Mouse (Mus musculus): ENCODE measurements around the gene Pak1ip1.

Pak1ip1 gene

GRCm38 (mm10) chr13:41006244-41006643 lies 5.4 kb downstream of the Pak1ip1 start:
- DNase-seq (ENCODE audit: low spot score), result no peak

DNA sequence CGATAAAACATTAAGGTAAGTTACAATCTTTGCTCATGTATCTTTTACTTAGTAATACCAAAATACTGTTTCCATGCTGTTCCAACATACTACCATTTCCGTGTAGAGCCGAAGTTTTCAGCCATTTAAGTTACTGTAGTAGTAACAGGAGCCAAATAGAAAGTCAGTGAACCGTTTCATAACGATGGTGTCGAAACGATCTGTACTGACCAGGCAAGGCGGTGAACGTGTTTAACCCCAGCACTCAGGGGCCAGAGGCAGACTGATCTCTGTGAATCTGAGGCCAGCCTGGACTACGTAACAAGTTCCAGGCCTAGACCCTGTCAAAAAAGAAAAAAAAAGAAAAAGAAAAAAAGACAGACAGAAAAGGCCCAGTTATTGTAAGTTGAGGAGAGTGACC lies 7.4 kb downstream of the Pak1ip1 start:
- DNase-seq (ENCODE audit: low spot score), result no peak

- DNase-seq (ENCODE audit: low spot score), result no peak
Measured at GRCm38 (mm10) chr13:41008946-41009345, 8.1 kb downstream of the Pak1ip1 start.

- peak; percentile 91 for DNase-seq (ENCODE audit: low spot score)
Measured at GRCm38 (mm10) chr13:41015829-41016634, 15.2 kb downstream of the Pak1ip1 start, which contains the start of gene Tmem14c. Tmem14c (plus strand) TSS chr13:41016292.

DNA sequence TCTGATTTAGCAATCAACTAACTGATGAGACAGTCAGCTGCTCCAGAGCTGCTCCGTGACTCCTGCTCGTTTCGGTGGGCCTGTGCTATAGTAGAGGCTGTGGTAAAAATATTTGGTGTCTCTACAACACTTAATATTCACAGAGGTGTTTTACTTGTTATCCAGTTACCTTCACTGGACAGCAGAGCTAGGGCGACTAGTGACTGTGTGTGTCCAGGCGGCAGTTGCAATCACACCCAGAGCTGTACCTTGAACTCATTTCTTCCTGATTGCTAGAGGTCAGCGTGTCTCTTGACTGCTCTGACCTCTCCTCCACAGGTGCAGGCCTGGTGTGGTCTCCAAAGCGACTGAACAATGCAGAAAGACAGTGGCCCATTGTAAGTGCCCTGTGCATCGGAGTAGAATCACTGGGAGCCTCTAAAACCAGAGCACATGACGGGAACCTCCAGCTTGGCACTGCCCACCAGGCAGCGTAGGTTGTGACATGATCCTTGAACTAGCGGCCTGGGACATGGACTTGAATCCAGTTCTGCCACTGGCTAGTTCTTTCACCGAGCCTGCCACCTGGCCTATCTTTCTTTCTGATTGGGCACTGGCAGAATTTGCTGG lies 16.1 kb downstream of the Pak1ip1 start:
- DNase-seq (ENCODE audit: low spot score), result no peak

- no peak for DNase-seq (ENCODE audit: low spot score)
Measured at GRCm38 (mm10) chr13:41017832-41018231, 17.0 kb downstream of the Pak1ip1 start.

DNA sequence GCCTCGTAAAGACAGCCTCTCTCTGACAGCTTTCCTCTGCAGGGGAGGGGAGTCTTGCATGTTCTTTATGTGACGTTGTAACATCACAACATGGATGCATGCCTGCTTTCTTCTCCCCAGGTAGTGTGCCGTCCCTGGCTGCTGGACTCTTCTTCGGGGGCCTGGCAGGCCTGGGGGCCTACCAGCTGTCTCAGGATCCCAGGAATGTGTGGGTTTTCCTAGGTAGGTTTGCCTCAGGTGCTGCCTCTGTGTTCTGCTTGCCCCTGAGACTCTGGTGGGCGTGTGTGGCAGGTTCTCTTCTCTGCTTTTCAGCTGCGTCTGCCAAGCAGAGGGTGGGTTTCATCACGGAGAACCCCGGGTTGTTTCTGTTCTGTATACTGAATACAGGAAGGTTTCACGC lies 17.4 kb downstream of the Pak1ip1 start:
- no peak for DNase-seq (ENCODE audit: low spot score)

DNA sequence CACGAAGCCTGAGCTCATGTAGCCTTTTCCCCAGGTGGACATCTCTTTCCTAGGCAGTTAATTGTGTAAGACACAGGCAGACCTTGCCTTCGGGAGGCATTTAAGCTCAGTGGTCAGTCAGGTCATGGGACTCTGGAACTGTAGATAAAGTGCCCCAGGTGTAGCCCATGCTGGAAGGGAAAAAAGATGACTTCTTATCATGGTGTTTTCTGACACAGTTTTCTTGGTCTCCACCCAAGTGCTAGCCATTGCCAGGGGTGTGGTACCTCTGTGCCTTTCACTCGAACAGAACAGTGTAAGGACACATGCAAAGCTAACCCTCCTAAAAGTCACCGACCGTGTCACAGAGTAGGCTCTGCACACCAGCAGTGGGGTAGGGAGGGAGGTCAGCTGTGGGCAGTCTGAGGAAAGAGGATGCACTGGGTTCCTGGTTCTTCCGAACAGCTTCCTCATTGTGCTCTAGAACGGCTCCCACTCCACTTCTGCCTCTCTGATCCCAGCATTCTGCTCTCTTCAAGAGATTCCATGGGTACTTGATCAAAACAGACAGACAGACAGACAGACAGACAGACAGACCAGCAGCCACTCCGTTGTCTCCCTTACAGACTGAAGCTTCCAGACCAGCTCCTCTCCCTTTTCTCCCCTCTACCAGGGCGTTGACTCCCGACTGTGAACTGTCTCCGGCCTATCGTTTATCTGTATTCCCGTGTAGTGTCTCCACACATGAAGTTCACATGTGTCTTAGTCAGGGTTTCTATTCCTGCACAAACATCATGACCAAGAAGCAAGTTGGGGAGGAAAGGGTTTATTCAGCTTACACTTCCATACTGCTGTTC lies 18.2 kb downstream of the Pak1ip1 start:
- no peak for DNase-seq (ENCODE audit: low spot score)

GRCm38 (mm10) chr13:41020494-41020893 lies 19.7 kb downstream of the Pak1ip1 start:
- DNase-seq (ENCODE audit: low spot score), result no peak

- DNase-seq (ENCODE audit: low spot score), result no peak
Measured at GRCm38 (mm10) chr13:41021607-41022006, 20.8 kb downstream of the Pak1ip1 start.

DNA sequence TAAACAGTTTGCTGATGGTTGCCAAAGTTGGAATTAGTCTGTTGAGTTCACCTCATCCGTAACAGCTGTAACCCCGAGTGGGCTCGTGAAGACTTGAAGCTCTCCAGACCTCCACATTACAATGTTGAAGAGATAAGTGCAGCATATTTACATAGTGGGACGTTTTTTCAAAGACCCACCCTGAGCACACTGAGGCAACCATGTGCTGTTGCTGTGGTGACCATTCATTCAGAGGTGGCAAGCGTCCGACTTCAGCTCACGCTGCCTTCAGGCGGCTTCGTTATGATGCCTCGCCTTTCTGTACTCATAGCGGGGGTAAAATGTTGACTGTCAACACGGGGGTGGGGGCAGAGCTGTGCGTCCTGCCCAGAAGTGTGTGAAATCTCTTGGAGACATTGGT lies 21.3 kb downstream of the Pak1ip1 start:
- DNase-seq (ENCODE audit: low spot score), result no peak

GRCm38 (mm10) chr13:41030098-41030497 lies 29.3 kb downstream of the Pak1ip1 start:
- no peak for DNase-seq (ENCODE audit: low spot score)

- DNase-seq (ENCODE audit: low spot score), result no peak
Measured at GRCm38 (mm10) chr13:41042511-41042910, 41.7 kb downstream of the Pak1ip1 start.

DNA sequence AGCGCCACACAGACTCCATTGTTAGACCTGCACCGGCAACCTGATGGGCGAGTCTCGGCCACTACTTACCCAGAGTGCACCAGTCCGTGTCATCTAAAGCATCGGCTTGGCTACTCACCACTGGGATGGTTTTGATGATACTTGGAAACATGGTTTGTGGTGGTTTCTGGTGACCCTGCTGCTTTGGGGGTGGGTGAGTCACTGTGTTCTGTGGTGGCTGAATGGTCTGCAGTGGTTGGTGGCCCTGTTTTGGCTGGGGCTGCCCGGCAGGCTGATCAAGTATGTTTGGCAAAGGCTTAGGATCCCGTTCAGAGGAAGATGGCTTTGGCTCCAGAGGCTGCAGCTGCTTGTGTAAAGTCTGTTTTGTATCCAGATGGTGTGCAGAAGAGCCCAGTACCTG lies 45.1 kb downstream of the Pak1ip1 start:
- DNase-seq (ENCODE audit: low spot score), result no peak

GRCm38 (mm10) chr13:41047280-41047679 lies 46.5 kb downstream of the Pak1ip1 start:
- no peak for DNase-seq (ENCODE audit: low spot score)

DNA sequence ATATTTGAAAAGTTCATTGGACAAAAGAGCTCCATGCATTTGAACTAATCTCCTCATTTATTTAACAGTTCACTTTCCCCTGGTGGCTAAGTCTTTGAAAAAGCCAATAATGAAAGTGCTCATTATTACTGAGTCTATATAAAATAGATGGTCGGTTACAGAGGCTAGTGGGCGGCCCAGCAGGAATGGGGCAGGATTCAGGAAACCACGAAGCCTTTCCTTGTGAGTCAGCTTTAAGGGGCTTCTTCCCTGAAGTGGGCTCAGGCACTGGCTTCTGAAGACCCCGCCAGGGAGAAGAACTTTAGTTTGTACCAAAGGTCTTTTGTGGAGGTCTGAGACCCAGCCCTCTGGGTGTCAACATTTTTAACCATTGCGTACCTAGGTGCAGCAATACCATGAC lies 51.1 kb downstream of the Pak1ip1 start:
- no peak for DNase-seq (ENCODE audit: low spot score)
